14 mouse cellular contexts compared by ENCODE assay signal in genomic region chr6:117857990-117858389, GRCm38 (mm10). TPM values are rescaled to one million over a fixed set of nuclear protein-coding genes. Genes with fewer than 3 reads are reported as not detected.
DNase-seq lines count a peak whose midpoint lies in the region; ATAC-seq and TF ChIP-seq lines count a peak whose summit lies in the region.
"Had no signal": no experiment of that assay in that cellular context is flagged by ENCODE, and none has a peak within 500 bp of the region (broad histone marks: within the 10 kb centered on the region; RNA-seq: fewer than 3 reads in every experiment).

No protein-coding gene starts in this region.

- no peak for DNase-seq in heart, adult 2 months
- DNase-seq in liver, postnatal 0 days = no peak
- DNase-seq in MEL (ENCODE audit: low read depth, low spot score) = no peak
- no peak for DNase-seq in B cell, adult 2 months
- DNase-seq: adrenal gland, adult 2 months; gastrocnemius, postnatal 10 days; thymus, postnatal 4 days had no signal

- no peaks in the 10 kb centered on the region for H3K4me1 ChIP-seq in heart, adult 2 months (ENCODE audit: control insufficient read depth, insufficient read depth, low read length)
- H3K4me1 ChIP-seq in heart, embryonic 12.5 days (replicated peaks) = no peaks in the 10 kb centered on the region
- H3K4me1 ChIP-seq in liver, postnatal 0 days (ENCODE audit: insufficient read depth) = peaks cover 2% of the 10 kb centered on the region
- H3K4me1 ChIP-seq in liver, embryonic 12.5 days = peaks cover 14% of the 10 kb centered on the region
- H3K4me1 ChIP-seq in MEL (ENCODE audit: control insufficient read depth in 1 of 2, insufficient read depth in 2 of 2, low read length in 2 of 2) = no peaks in the 10 kb centered on the region
- no peaks in the 10 kb centered on the region for H3K4me1 ChIP-seq in intestine, embryonic 16.5 days (ENCODE audit: control insufficient read depth, insufficient read depth, low read length)
- H3K4me1 ChIP-seq: hindbrain, embryonic 15.5 days had no signal

- no peaks in the 10 kb centered on the region for H3K79me2 ChIP-seq in heart, adult 2 months (replicated peaks; ENCODE audit: control insufficient read depth, insufficient read depth, low read length)
- H3K79me2 ChIP-seq in MEL (ENCODE audit: control insufficient read depth, insufficient read depth, low read length, poor library complexity) = no peaks in the 10 kb centered on the region; the same call in 1 of the 2 replicates

- no peaks in the 10 kb centered on the region for H3K27me3 ChIP-seq in heart, adult 2 months (ENCODE audit: control insufficient read depth, insufficient read depth, low read length)
- no peaks in the 10 kb centered on the region for H3K27me3 ChIP-seq in heart, embryonic 12.5 days (replicated peaks)
- H3K27me3 ChIP-seq in liver, postnatal 0 days (ENCODE audit: insufficient read depth, low read length) = no peaks in the 10 kb centered on the region
- no peaks in the 10 kb centered on the region for H3K27me3 ChIP-seq in liver, embryonic 12.5 days (replicated peaks)
- H3K27me3 ChIP-seq in MEL (ENCODE audit: control insufficient read depth in 1 of 2, insufficient read depth in 2 of 2, low read length in 2 of 2) = no peaks in the 10 kb centered on the region
- H3K27me3 ChIP-seq in intestine, embryonic 16.5 days (replicated peaks; ENCODE audit: control insufficient read depth, insufficient read depth, low read length) = no peaks in the 10 kb centered on the region
- H3K27me3 ChIP-seq: heart, embryonic 15.5 days; hindbrain, embryonic 15.5 days had no signal

- no peak overlapping the region for H3K9ac ChIP-seq in heart, adult 2 months (ENCODE audit: low read depth, low read length)
- no peak overlapping the region for H3K9ac ChIP-seq in heart, embryonic 12.5 days
- no peak overlapping the region for H3K9ac ChIP-seq in liver, postnatal 0 days (replicated peaks)
- no peak overlapping the region for H3K9ac ChIP-seq in liver, embryonic 12.5 days
- H3K9ac ChIP-seq in MEL (ENCODE audit: control insufficient read depth, low read depth, low read length, poor library complexity, severe bottlenecking) = no peak overlapping the region
- no peak overlapping the region for H3K9ac ChIP-seq in intestine, embryonic 16.5 days (ENCODE audit: low read depth, low read length)
- H3K9ac ChIP-seq: heart, embryonic 15.5 days; hindbrain, embryonic 15.5 days had no signal

- TF ChIP-seq POLR2A in heart, adult 2 months (IDR thresholded peaks at IDR 0.05; ENCODE audit: insufficient read depth, low read depth, low read length) = no peak
- no peak for TF ChIP-seq POLR2A in MEL (IDR thresholded peaks at IDR 0.05; ENCODE audit: control insufficient read depth in 1 of 2, insufficient read depth in 1 of 2, low read depth in 1 of 2, low read length in 2 of 2, poor library complexity in 1 of 2)

- H3K27ac ChIP-seq in heart, adult 2 months = no peak overlapping the region
- no peak overlapping the region for H3K27ac ChIP-seq in heart, embryonic 12.5 days (ENCODE audit: poor library complexity, severe bottlenecking)
- no peak overlapping the region for H3K27ac ChIP-seq in liver, postnatal 0 days (ENCODE audit: low read depth)
- H3K27ac ChIP-seq in liver, embryonic 12.5 days = no peak overlapping the region
- no peak overlapping the region for H3K27ac ChIP-seq in MEL (ENCODE audit: control insufficient read depth, low read depth, low read length)
- no peak overlapping the region for H3K27ac ChIP-seq in intestine, embryonic 16.5 days (ENCODE audit: low read length)
- H3K27ac ChIP-seq: heart, embryonic 15.5 days; hindbrain, embryonic 15.5 days had no signal

- H3K4me3 ChIP-seq in heart, adult 2 months = no peak overlapping the region
- no peak overlapping the region for H3K4me3 ChIP-seq in heart, embryonic 12.5 days
- H3K4me3 ChIP-seq in liver, postnatal 0 days (ENCODE audit: low read depth, low read length) = no peak overlapping the region
- no peak overlapping the region for H3K4me3 ChIP-seq in liver, embryonic 12.5 days
- H3K4me3 ChIP-seq in MEL (ENCODE audit: control insufficient read depth in 1 of 2, insufficient read depth in 1 of 2, low read depth in 2 of 2, low read length in 2 of 2) = no peak overlapping the region
- H3K4me3 ChIP-seq in intestine, embryonic 16.5 days (ENCODE audit: low read length) = no peak overlapping the region
- H3K4me3 ChIP-seq: erythroblast, embryonic 14.5 days; heart, embryonic 15.5 days; hindbrain, embryonic 15.5 days had no signal

- TF ChIP-seq EP300 in heart, adult 2 months (IDR thresholded peaks at IDR 0.05; ENCODE audit: insufficient read depth, low read depth, low read length) = no peak
- TF ChIP-seq EP300 in liver, postnatal 0 days (IDR thresholded peaks at IDR 0.05; ENCODE audit: low read depth) = no peak
- TF ChIP-seq EP300 in MEL (IDR thresholded peaks at IDR 0.05; ENCODE audit: low read depth in 1 of 2, low read length in 2 of 2) = no peak

- no peak for ATAC-seq in heart, embryonic 12.5 days (ENCODE audit: insufficient number of reproducible peaks, low FRiP score)
- ATAC-seq in liver, postnatal 0 days = no peak
- ATAC-seq in liver, embryonic 12.5 days = no peak
- peak; percentile 48 for ATAC-seq in intestine, embryonic 16.5 days
- ATAC-seq in erythroblast, adult 5-6 weeks (replicated peaks; ENCODE audit: low FRiP score, poor library complexity, severe bottlenecking) = no peak

- H3K4me2 ChIP-seq in heart, embryonic 12.5 days = no peak overlapping the region
- no peak overlapping the region for H3K4me2 ChIP-seq in liver, postnatal 0 days (ENCODE audit: low read depth, low read length)
- no peak overlapping the region for H3K4me2 ChIP-seq in liver, embryonic 12.5 days
- H3K4me2 ChIP-seq in intestine, embryonic 16.5 days (ENCODE audit: low read depth, low read length) = no peak overlapping the region
- H3K4me2 ChIP-seq: heart, embryonic 15.5 days; hindbrain, embryonic 15.5 days had no signal

- WGBS in heart, adult 2 months = 71% methylated on average over 1 of the region's 1 CpGs
- 69% methylated on average over 1 of the region's 1 CpGs for WGBS in heart, embryonic 12.5 days
- WGBS in liver, postnatal 0 days (ENCODE audit: insufficient replicate concordance) = 82% methylated on average over 1 of the region's 1 CpGs
- 76% methylated on average over 1 of the region's 1 CpGs for WGBS in liver, embryonic 12.5 days (ENCODE audit: insufficient replicate concordance)
- 53% methylated on average over 1 of the region's 1 CpGs for WGBS in intestine, embryonic 16.5 days

- no peaks in the 10 kb centered on the region for H3K36me3 ChIP-seq in heart, adult 2 months (ENCODE audit: control insufficient read depth, insufficient read depth, low read length)
- H3K36me3 ChIP-seq in heart, embryonic 12.5 days = no peaks in the 10 kb centered on the region
- H3K36me3 ChIP-seq in liver, postnatal 0 days (replicated peaks; ENCODE audit: insufficient read depth, low read length) = no peaks in the 10 kb centered on the region
- H3K36me3 ChIP-seq in liver, embryonic 12.5 days = no peaks in the 10 kb centered on the region
- H3K36me3 ChIP-seq in MEL (ENCODE audit: control insufficient read depth in 1 of 2, insufficient read depth in 2 of 2, low read length in 2 of 2) = peaks cover 0 to 2% of the 10 kb centered on the region in 2 experiments; a peak in 1 of 4 replicates
- H3K36me3 ChIP-seq in intestine, embryonic 16.5 days (ENCODE audit: control insufficient read depth, insufficient read depth, low read length) = no peaks in the 10 kb centered on the region
- H3K36me3 ChIP-seq: heart, embryonic 15.5 days; hindbrain, embryonic 15.5 days had no signal

- H3K9me3 ChIP-seq in heart, embryonic 12.5 days (replicated peaks) = no peaks in the 10 kb centered on the region
- H3K9me3 ChIP-seq in liver, postnatal 0 days (ENCODE audit: low read length) = no peaks in the 10 kb centered on the region
- H3K9me3 ChIP-seq in liver, embryonic 12.5 days (replicated peaks) = no peaks in the 10 kb centered on the region
- no peaks in the 10 kb centered on the region for H3K9me3 ChIP-seq in MEL (replicated peaks; ENCODE audit: insufficient read depth, low read length)
- no peaks in the 10 kb centered on the region for H3K9me3 ChIP-seq in intestine, embryonic 16.5 days (ENCODE audit: control insufficient read depth, low read length)
- H3K9me3 ChIP-seq: heart, embryonic 15.5 days; hindbrain, embryonic 15.5 days had no signal

- peak; percentile 47 for TF ChIP-seq CTCF in heart, adult 2 months (IDR thresholded peaks at IDR 0.05)
- peak; percentile 56 for TF ChIP-seq CTCF in liver, postnatal 0 days (IDR thresholded peaks at IDR 0.05; ENCODE audit: low read depth)
- peak in 2 of 3 experiments; percentile 17 to 59; a peak in 4 of 6 replicates for TF ChIP-seq CTCF in MEL (IDR thresholded peaks at IDR 0.05 in 2 of 3, conservative IDR thresholded peaks at IDR 0.05 in 1 of 3; ENCODE audit: control insufficient read depth in 1 of 3, insufficient read depth in 1 of 3, low read depth in 2 of 3, low read length in 3 of 3, poor library complexity in 1 of 3, severe bottlenecking in 1 of 3)

- peak; percentile 61 for TF ChIP-seq RAD21 in MEL (IDR thresholded peaks at IDR 0.05; ENCODE audit: low read depth, low read length)

- intact Hi-C loops in heart, adult 2 months (cut with DNase I) = no loop called here

RNA-seq across cellular contexts. Expression of gene Zfp239, which starts 3.9 kb away (rescaled TPM):
- total RNA-seq in heart, adult 2 months (2021) = under 1 TPM; 0.47 to 0.64 TPM
- polyA plus RNA-seq in heart, adult 2 months (2012; rRNA removed) = 0.09 and 0.29 TPM in 2 replicates
- polyA plus RNA-seq in heart, embryonic 12.5 days (2016; fragmentation: Nextera tagmentation; extraction: Ambion mirVana) = 2.5 and 2.9 TPM in 2 replicates
- 0.86 and 1.1 TPM in 2 replicates for polyA plus RNA-seq in liver, postnatal 0 days (2015; fragmentation: Nextera tagmentation; extraction: Ambion mirVana)
- 4.7 and 5.6 TPM in 2 replicates for polyA plus RNA-seq in liver, embryonic 12.5 days (2016; fragmentation: Nextera tagmentation; extraction: Ambion mirVana)
- 17.9 and 20.4 TPM in 2 replicates for total RNA-seq in MEL (2012; rRNA removed)
- polyA plus RNA-seq in MEL (2012; ENCODE audit: insufficient read depth in 1 of 2, insufficient read length in 2 of 2, low read depth in 1 of 2, low replicate concordance in 2 of 2, missing spikeins in 1 of 2) = 10 to 100 TPM in 1 of 2 experiments, not detected in 1; 18.6 TPM
- polyA plus RNA-seq in intestine, embryonic 16.5 days (2015; fragmentation: Nextera tagmentation; extraction: Ambion mirVana) = 3.7 and 5.4 TPM in 2 replicates
- total RNA-seq in erythroblast, adult 5-6 weeks (2015; ENCODE audit: low replicate concordance) = not detected in 2 replicates
- total RNA-seq in erythroblast, adult 5-6 weeks (2017; ENCODE audit: low replicate concordance) = 0.77 and 0.98 TPM in 2 replicates

RNA-seq across cellular contexts. Expression of gene Zfp637, which starts 17.0 kb away (rescaled TPM):
- 10 to 100 TPM; 28.4 to 30.9 TPM for total RNA-seq in heart, adult 2 months (2021)
- 23.5 and 27.8 TPM in 2 replicates for polyA plus RNA-seq in heart, adult 2 months (2012; rRNA removed)
- polyA plus RNA-seq in heart, embryonic 12.5 days (2016; fragmentation: Nextera tagmentation; extraction: Ambion mirVana) = 54.4 and 58.9 TPM in 2 replicates
- 25.4 and 25.7 TPM in 2 replicates for polyA plus RNA-seq in liver, postnatal 0 days (2015; fragmentation: Nextera tagmentation; extraction: Ambion mirVana)
- 40.4 and 48.6 TPM in 2 replicates for polyA plus RNA-seq in liver, embryonic 12.5 days (2016; fragmentation: Nextera tagmentation; extraction: Ambion mirVana)
- total RNA-seq in MEL (2012; rRNA removed) = 41.5 and 52.4 TPM in 2 replicates
- polyA plus RNA-seq in MEL (2012; ENCODE audit: insufficient read depth in 1 of 2, insufficient read length in 2 of 2, low read depth in 1 of 2, low replicate concordance in 2 of 2, missing spikeins in 1 of 2) = 10 to 100 TPM in 1 of 2 experiments, not detected in 1; 53.8 TPM
- 76.2 and 85.9 TPM in 2 replicates for polyA plus RNA-seq in intestine, embryonic 16.5 days (2015; fragmentation: Nextera tagmentation; extraction: Ambion mirVana)
- 2.7 and 6.7 TPM in 2 replicates for total RNA-seq in erythroblast, adult 5-6 weeks (2015; ENCODE audit: low replicate concordance)
- 4.6 and 16.9 TPM in 2 replicates for total RNA-seq in erythroblast, adult 5-6 weeks (2017; ENCODE audit: low replicate concordance)

RNA-seq across cellular contexts. Expression of gene Hnrnpf, which starts 42.1 kb away (rescaled TPM):
- total RNA-seq in heart, adult 2 months (2021) = 100 to 1,000 TPM; 185 to 192 TPM
- polyA plus RNA-seq in heart, adult 2 months (2012; rRNA removed) = 66.1 and 95.9 TPM in 2 replicates
- 530 and 545 TPM in 2 replicates for polyA plus RNA-seq in heart, embryonic 12.5 days (2016; fragmentation: Nextera tagmentation; extraction: Ambion mirVana)
- 264 and 270 TPM in 2 replicates for polyA plus RNA-seq in liver, postnatal 0 days (2015; fragmentation: Nextera tagmentation; extraction: Ambion mirVana)
- polyA plus RNA-seq in liver, embryonic 12.5 days (2016; fragmentation: Nextera tagmentation; extraction: Ambion mirVana) = 702 and 711 TPM in 2 replicates
- 868 and 882 TPM in 2 replicates for total RNA-seq in MEL (2012; rRNA removed)
- polyA plus RNA-seq in MEL (2012; ENCODE audit: insufficient read depth in 1 of 2, insufficient read length in 2 of 2, low read depth in 1 of 2, low replicate concordance in 2 of 2, missing spikeins in 1 of 2) = 1,000 to 10,000 TPM in 1 of 2 experiments, 100 to 1,000 TPM in 1; 722 to 2,287 TPM
- polyA plus RNA-seq in intestine, embryonic 16.5 days (2015; fragmentation: Nextera tagmentation; extraction: Ambion mirVana) = 751 and 822 TPM in 2 replicates
- 169 and 187 TPM in 2 replicates for total RNA-seq in erythroblast, adult 5-6 weeks (2015; ENCODE audit: low replicate concordance)
- 279 and 303 TPM in 2 replicates for total RNA-seq in erythroblast, adult 5-6 weeks (2017; ENCODE audit: low replicate concordance)
